Mouse (Mus musculus): ENCODE results near the gene Tns1.

Tns1 gene

DNA sequence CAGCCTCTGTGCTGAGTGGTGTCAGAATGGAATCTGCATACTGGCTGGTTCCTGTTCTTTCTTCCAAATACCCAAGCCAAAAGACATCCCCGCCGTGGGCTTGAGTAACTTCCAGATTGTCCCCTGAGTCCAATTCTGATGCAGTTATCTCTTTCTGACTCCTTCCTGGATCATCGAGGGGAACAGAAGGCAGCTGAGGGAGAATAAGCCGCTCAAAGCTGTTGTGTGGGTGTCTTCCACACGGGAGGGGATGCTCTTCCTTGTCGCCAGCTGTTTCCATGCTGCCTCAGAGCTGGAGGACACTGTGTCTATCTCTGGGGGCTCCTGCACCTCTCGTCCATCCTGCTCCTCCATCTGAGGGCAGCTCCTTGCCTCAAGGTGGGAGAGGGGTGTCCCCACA, 133.0 kb downstream of the Tns1 start:
- DNase-seq (ENCODE audit: low spot score), result no peak

DNA sequence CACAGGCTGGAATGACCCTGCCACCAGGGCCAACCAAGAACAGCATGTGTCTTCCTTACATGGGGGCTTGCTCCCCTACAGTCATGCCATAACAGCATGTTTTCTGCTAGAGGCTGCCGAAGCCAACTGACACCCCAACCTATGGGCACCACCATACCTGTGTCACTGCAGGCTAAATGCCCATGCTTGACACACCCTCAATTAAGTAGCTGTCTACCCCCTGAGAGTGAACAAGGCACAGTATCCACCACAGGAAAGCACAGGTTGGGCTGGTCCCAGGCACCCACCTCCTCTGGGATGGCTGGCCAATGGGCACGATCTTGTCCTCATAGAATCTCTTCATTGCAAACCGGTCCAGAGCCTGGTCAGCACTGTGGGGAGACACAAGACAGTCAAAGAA, 134.2 kb downstream of the Tns1 start:
- DNase-seq (ENCODE audit: low spot score), result no peak

DNA sequence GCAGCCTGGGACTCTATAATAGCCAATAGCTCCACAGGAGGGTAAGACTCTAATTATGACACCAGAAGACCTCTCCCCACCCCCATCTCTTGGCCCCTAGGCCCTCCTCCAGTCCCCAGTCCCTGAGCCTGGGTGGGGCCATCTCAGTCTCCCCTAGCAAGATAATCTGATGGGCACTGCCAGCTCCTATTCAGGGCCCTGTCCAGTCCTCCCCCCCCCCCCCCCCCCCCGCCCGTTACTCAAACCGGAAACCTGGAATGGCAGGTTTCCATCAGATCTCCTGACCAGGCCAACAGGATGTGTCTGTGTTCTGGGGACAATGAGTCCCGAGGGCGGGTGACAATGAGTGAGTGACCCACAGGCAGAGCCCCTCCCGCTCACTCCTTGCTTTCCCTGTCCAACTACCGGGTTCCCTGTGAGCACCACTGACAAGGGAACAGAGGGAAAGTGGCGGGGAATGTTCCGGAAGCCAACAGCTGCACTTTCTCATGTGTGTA, 136.5 kb downstream of the Tns1 start:
- DNase-seq (ENCODE audit: low spot score), result no peak

DNA sequence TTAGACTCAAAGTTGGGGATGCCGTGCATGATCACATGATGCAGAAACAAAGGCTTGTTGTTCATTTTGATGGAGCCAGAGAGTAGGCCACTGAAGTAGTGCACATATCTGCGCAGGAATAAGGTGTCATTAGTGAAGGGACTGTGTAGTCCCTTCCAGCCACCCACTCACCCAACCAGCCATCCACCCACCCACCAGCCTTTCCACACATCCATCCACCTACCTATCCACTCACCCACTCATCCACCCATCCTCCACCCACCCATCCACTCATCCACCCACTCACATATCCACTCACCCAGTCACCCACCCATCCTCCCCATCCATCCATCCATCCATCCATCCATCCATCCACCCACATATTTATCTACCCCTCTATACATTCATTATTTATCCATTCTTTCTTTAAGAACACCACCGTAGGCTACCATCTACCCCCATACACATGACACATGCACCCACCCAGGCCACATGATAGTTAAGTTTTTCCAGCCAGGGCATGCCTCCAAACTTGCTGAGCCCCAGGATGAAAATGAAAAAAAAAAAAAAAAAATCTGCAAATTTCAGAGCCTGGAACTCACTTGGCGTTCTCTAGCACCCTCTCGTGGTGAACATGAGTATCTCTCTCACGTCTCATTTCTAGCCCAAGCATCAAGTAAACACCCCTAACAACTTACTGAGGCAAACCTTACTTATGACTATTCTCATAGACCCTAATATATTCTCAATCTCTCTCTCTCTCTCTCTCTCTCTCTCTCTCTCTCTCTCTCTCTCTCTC, 137.8 kb downstream of the Tns1 start:
- peak; percentile 86 for DNase-seq (ENCODE audit: low spot score)

- no peak for DNase-seq (ENCODE audit: low spot score)
Observed at GRCm38 (mm10) chr1:73985611-73986010, 138.6 kb downstream of the Tns1 start.

DNA sequence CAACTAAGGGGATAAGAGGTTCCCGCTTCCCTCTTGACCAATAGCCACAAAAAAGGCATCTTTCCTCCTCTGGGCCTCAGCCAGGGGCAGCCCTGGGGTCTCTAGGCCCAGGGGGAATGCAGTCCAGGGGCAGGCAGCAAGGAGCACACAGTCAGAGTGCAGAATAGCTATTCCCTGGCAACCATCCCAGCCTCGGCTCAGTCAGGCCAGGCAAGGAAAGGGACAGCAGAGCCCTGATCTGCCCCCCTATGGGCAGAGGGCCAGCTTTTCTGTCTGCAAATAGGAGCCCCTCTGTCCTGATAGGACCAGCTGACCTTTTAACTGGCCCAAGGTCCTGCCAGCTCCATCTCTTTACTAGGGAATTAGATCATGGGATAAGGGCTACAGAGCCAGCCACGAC, 145.0 kb downstream of the Tns1 start:
- no peak for DNase-seq (ENCODE audit: low spot score)

DNA sequence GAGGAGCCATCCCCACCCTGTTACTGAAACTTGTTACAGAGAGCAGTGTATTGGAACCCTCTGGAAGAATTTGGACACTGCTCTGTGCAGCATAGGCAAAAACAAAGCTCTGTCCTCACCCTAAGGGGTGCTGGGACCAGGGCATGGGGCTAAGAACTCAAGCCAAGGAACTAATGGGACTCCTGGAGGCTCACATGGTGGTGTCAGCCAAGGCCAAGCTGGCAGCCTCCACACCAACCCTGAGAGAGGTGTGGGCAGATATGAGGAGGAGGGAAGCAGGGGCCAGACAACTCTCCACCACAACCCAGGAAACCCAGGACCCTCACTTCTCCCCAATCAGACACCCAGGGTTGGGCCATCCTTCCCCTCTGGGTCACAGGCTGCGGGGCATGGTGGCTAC, 145.7 kb downstream of the Tns1 start:
- no peak for DNase-seq (ENCODE audit: low spot score)

- no peak for DNase-seq (ENCODE audit: low spot score)
Observed at GRCm38 (mm10) chr1:73973992-73974391, 150.3 kb downstream of the Tns1 start.

GRCm38 (mm10) chr1:73972726-73973125, 151.5 kb downstream of the Tns1 start:
- no peak for DNase-seq (ENCODE audit: low spot score)

DNA sequence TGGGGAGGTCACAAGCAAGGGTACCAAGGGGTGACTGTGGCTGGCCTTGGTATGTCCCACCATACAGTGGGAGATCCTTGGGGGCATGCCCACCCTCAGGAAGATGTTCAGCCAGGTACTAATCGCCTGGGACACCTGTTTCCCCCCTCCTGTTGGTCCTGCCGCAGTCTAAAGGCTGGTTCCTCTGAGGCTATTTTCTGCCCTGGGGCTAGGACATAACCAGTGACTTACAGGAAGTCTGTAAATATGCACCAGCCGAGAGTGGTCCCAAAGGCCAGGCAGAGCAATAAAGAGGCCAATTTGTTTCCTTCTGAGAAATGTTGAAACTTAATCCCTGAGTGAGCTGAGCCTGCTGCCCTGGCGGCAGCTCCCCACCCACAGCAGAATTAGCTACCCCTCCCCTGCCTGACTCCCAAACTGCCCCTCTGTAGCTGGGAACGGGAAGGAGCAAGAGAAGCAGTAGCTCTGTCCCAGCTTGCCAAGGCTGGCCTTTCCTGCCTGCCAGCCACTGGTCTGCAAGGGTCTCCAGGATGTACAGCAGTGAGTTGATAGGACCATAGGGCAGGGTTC, 154.0 kb downstream of the Tns1 start:
- DNase-seq (ENCODE audit: low spot score), result peak; percentile 42

DNA sequence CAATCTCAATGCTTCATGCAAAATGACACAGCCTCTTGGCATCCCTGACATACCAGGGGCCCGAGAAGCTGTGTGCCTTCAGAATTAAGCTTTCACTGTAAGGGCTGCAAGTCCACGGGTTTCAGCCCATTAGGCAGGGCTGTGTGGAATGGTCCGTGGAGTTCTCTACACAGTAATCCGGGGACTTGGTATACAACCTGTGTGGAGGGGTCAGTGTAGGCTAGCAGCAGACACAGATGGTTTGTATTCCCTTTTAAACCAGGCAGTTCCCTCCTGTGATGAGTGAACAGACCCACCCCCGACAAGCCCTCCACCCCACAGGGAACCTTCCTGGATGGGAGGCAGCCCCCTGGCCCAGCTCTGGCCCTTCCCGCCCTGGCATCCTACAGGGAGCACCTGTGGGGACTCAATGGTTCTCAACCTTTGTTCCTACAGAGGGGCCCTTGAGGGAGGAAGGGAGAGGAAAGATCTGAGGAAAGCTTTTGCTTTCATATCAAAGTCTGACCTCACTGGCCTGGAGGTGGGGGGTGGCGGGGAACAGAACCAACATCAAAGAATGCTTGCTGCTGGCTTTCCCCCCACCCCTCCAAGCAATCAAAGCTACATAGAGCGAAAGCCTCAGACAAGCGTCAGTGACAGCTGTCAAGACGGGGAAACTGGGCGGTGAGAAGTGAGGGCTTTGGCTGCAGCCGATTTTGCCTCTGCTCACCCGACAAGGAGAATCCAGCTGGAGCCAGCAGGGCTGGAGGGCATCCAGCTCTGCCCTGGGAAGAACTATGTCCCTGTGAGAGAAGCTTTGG, 155.3 kb downstream of the Tns1 start:
- peak; percentile 48 for DNase-seq (ENCODE audit: low spot score)

DNA sequence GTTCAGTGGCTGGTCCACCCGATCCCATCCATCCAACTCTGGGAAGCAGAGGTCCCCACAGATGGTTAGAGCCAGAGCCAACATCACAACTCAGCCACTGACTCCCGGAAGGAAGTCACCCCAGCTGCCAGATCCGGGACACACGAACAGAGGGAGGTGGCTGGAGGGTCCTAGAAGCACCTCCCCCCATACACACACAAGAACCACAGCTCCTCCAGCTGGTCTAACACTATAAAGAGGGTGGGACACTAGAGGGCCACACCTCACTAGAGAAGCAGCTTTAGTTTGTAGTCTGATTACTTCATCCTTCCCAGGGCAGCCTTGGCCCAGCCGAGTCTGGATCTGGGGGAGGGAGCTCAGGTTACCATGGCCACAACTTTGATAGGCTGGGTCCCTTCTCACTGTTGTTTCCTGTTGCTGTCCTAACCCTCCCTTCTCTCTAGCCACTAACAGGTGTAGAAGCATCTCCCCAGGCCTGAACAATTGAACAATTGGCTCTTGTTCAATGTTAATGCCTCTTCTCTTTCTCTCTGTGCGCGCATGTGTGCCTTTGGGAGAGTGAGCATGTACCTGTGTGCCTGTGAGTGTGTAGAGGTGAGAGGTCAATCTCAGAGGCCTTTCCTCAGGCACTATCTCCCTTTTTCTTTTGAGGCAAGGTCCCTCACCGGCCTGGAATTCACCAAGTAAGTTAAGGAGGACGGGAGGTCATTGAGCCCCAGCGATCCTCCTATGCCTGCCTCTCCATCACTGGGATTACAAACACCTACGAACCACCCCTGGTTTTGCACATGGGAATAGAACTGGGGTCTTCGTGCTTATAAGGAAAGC, 157.6 kb downstream of the Tns1 start:
- DNase-seq (ENCODE audit: low spot score), result peak; percentile 45

- DNase-seq (ENCODE audit: low spot score), result no peak
Observed at GRCm38 (mm10) chr1:73964151-73964743, 160.0 kb downstream of the Tns1 start.

GRCm38 (mm10) chr1:73963626-73964025, 160.6 kb downstream of the Tns1 start:
- DNase-seq (ENCODE audit: low spot score), result no peak

DNA sequence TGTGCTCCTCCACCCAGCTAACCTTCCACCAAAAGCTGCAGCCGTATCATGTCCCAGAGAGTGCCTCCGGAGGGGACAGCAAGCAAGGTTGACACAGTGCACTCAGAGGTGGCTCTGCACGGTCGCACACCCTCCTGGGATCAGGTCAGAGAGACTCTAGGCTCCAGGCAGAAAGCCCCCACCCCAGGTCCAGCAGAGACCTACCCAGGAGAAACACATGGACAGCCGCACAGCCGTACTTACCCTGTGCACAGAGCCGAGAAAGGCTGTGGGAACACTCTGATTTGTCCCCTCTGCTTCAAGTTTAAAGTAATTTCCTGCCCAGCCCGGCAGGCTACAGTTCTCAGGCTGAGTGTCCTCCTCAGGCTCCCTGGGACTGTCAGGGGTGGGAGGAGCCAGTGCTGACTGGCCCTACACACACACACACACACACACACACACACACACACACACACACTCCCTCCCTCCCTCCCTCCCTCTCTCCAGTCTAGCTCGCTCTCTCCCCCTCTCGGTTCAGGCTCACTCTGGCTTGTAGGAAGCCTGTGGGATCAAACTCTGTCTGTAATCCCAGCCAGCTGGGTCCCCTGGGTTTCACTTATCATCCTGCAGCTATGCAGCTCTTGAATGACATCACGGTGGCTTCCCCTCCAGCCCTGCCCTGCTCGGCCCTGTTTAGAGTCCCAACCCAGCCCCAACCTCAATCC, 161.4 kb downstream of the Tns1 start:
- peak; percentile 77 for DNase-seq (ENCODE audit: low spot score)

GRCm38 (mm10) chr1:73962049-73962448, 162.2 kb downstream of the Tns1 start:
- DNase-seq (ENCODE audit: low spot score), result no peak

- DNase-seq (ENCODE audit: low spot score), result no peak
Observed at GRCm38 (mm10) chr1:73959758-73960157, 164.5 kb downstream of the Tns1 start.

DNA sequence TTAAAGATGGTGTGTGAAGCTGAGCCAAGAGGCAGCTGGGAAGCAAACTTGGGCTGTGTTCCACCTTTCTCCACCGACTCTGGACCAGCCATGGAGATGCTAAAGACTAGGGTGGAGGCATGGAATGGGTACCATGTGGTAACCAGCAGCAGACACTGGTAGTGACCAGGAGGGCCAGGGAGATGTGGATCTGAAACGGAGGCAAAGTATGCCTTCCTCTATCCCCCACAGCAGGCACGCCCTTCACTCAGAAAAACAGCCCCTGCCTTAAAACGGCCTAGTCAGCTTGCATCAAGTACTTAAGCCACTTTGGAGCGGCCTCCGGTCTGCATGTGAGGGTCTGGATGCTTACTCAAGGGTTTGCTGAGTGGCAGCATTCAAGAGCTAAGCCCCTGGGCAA, 164.9 kb downstream of the Tns1 start:
- DNase-seq (ENCODE audit: low spot score), result no peak

DNA sequence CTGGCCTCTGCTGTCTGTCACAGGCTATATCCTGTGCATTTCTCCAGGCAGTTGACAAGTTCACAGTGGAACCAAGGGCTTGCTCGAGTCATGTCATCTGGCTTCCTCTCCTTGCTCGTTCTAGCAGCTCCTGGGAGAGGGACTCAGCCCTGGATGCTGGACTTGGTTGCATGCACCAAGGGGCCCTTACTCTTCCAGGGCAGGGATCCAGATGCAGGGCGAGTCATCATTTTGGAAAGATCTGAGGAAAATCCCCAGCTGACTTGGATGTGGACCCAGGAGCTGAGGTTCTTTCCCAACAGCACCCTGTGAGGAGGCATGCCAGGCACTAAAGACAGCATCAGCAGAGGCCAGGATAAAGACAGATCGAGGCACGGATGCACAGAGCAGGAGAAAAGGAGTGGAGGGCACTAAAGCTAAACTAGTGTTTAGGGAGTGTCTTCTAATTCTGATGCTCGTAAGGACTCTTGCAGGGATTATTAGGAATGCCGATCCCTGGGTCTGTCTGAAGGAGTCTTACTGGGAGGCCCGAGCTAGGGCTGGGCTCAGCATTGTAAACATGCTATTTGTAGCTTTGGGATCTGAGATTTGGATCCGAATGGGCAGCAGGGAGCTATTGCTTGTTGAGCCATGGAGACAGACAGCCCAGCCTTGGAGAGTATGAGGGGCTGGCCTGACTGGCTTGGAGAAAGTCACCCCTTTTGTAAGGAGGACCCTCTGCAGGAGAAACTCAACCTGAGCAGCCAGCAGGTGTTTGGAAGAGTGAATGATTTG, 165.9 kb downstream of the Tns1 start:
- no peak for DNase-seq (ENCODE audit: low spot score)

DNA sequence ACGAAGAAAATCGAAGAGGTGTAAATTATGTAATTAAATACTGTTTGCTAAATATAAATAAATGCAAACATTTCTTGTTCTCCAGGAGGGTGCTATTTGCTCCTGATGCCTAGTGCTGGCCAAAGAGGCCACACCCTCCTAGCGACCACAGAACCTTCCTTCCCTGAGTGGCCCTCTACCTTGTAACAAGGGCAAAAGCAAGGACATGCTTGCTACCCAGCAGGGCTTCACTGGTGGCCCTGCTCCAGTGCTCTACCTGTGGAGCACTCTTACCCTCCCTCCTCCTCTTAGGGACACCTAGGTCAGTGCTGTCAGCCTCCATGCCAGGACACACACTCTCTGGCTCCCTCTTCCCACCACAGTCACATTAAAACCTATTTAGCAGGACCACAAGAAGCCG, 166.8 kb downstream of the Tns1 start:
- DNase-seq (ENCODE audit: low spot score), result no peak

Measured in embryo, embryonic 10 days (tissue).